In the genomic region with DNA sequence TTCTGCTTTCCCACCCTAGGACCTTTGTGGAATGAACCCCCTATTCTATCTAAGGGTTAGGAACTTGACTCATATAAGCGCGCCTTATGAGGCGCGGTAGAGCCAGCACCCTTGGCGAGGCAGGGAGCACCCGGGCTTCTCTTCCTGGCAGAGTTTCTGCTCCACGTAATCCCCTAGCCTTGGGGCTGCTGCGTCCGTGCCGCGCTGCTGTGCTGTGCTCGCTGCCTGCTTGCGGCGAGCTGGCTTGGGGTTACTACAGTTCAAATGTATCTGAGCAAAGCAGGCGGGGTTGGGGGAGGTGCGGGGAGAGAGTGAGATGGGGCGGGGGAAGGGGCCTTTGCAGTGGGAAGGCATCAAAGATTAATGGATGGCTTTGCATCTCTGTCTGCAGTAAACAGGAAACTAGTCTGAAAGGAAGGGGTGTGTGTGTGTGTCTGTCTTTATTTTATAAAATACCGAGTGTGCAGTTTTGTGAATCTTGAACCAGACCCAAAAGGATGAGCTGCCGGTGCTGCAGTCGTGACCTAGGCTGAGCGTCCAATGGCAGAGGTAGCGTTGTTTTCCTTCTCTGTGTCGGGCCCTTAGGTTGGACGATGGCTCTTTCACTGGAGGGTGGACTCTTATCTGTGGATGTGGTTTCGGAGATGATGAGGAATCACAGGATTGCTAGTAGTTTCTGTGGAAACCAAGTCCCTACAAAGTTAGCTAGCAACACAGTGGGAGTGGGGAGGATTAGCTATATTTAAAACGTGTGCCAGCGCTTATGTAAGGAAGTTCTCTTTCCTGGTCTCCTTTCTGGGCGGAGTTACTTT, we compare ENCODE assay signal across 8 mouse cellular contexts. TPM values are rescaled to one million over a fixed set of nuclear protein-coding genes. Genes with fewer than 3 reads are reported as not detected.
DNase-seq lines count a peak whose midpoint lies in the region; ATAC-seq and TF ChIP-seq lines count a peak whose summit lies in the region.

No protein-coding gene starts in this region.

- under 1% methylated on average over 28 of the region's 28 CpGs for WGBS in forebrain, embryonic 13.5 days
- WGBS in liver, postnatal 0 days (ENCODE audit: insufficient replicate concordance): under 1% methylated on average over 28 of the region's 28 CpGs
- WGBS in neural tube, embryonic 14.5 days: under 1% methylated on average over 28 of the region's 28 CpGs

- dilution Hi-C loops in CH12.LX (cut with MboI; ENCODE audit: extremely low pct_ligation_motif_present, extremely low pct_unique_long_range_greater_than_20kb, low sequenced_read_pairs): no loop called here

- no peak; the same call in none of the 2 replicates for TF ChIP-seq RAD21 in CH12.LX (IDR thresholded peaks at IDR 0.05; ENCODE audit: low read depth, low read length)

- intact Hi-C loops in heart, postnatal 10 days (cut with DNase I): no loop called here

- H3K27me3 ChIP-seq in CH12.LX (replicated peaks): no peaks in the 10 kb centered on the region
- no peaks in the 10 kb centered on the region for H3K27me3 ChIP-seq in forebrain, embryonic 13.5 days
- H3K27me3 ChIP-seq in liver, postnatal 0 days (ENCODE audit: insufficient read depth, low read length): no peaks in the 10 kb centered on the region
- no peaks in the 10 kb centered on the region for H3K27me3 ChIP-seq in neural tube, embryonic 14.5 days (ENCODE audit: control insufficient read depth, insufficient read depth, low read length)
- H3K27me3 ChIP-seq in testis, adult 2 months (ENCODE audit: control insufficient read depth, insufficient read depth, low read length): no peaks in the 10 kb centered on the region

- in situ Hi-C loops in CH12.LX (cut with MboI; ENCODE audit: low pct_ligation_motif_present, low pct_unique_long_range_greater_than_20kb, low sequenced_read_pairs): no loop called here

- H3K4me2 ChIP-seq in CH12.LX (ENCODE audit: insufficient read depth, low read depth, poor library complexity, severe bottlenecking): peak overlapping the region; percentile 45
- H3K4me2 ChIP-seq in forebrain, embryonic 13.5 days: peak overlapping the region; percentile 92
- peak overlapping the region; percentile 95 for H3K4me2 ChIP-seq in liver, postnatal 0 days (ENCODE audit: low read depth, low read length)
- peak overlapping the region; percentile 71 for H3K4me2 ChIP-seq in neural tube, embryonic 14.5 days (ENCODE audit: low read depth, low read length)

- peak; percentile 64 for TF ChIP-seq POLR2A in CH12.LX (IDR thresholded peaks at IDR 0.05; ENCODE audit: low read depth, low read length)
- peak; percentile 33; the same call in 1 of the 2 replicates for TF ChIP-seq POLR2A in testis, adult 2 months (IDR thresholded peaks at IDR 0.05; ENCODE audit: control insufficient read depth, low read depth, low read length)

- H3K9ac ChIP-seq in CH12.LX (ENCODE audit: insufficient read depth, low read depth): peak overlapping the region; percentile 98
- H3K9ac ChIP-seq in forebrain, embryonic 13.5 days: peak overlapping the region; percentile 96
- peak overlapping the region; percentile 96 for H3K9ac ChIP-seq in liver, postnatal 0 days (replicated peaks)
- H3K9ac ChIP-seq in neural tube, embryonic 14.5 days (replicated peaks; ENCODE audit: low read depth, low read length): peak overlapping the region; percentile 92

- ATAC-seq in cerebellum, adult (ENCODE audit: insufficient number of reproducible peaks, low FRiP score, low TSS enrichment): peak; percentile 70
- peak; percentile 80 for ATAC-seq in forebrain, embryonic 13.5 days
- ATAC-seq in liver, postnatal 0 days: peak; percentile 85
- peak; percentile 83 for ATAC-seq in neural tube, embryonic 14.5 days (ENCODE audit: low read depth)

- DNase-seq in CH12.LX (ENCODE audit: extremely low read depth): peak; percentile 90
- DNase-seq in heart, postnatal 10 days: peak; percentile 74 to 78
- peak; percentile 74 for DNase-seq in layer of hippocampus, adult 11-12 months (ENCODE audit: low spot score)
- peak; percentile 87 for DNase-seq in liver, postnatal 0 days

- H3K27ac ChIP-seq in CH12.LX (ENCODE audit: insufficient read depth, low read depth): peak overlapping the region; percentile 47
- H3K27ac ChIP-seq in forebrain, embryonic 13.5 days: peak overlapping the region; percentile 90
- peak overlapping the region; percentile 99 for H3K27ac ChIP-seq in liver, postnatal 0 days (ENCODE audit: low read depth)
- H3K27ac ChIP-seq in neural tube, embryonic 14.5 days (ENCODE audit: low read depth, low read length): peak overlapping the region; percentile 92
- peak overlapping the region; percentile 72 for H3K27ac ChIP-seq in testis, adult 2 months (ENCODE audit: control insufficient read depth, insufficient read depth, low read depth, low read length)

- peaks cover 3% of the 10 kb centered on the region for H3K9me3 ChIP-seq in CH12.LX (replicated peaks; ENCODE audit: low read length)
- no peaks in the 10 kb centered on the region for H3K9me3 ChIP-seq in forebrain, embryonic 13.5 days (replicated peaks)
- H3K9me3 ChIP-seq in liver, postnatal 0 days (ENCODE audit: low read length): no peaks in the 10 kb centered on the region
- H3K9me3 ChIP-seq in neural tube, embryonic 14.5 days (ENCODE audit: control insufficient read depth, low read length): no peaks in the 10 kb centered on the region

- H3K79me2 ChIP-seq in CH12.LX (replicated peaks; ENCODE audit: control insufficient read depth, extremely low read depth, insufficient read depth, poor library complexity, severe bottlenecking): peaks cover 52% of the 10 kb centered on the region

- TF ChIP-seq CTCF in CH12.LX (conservative IDR thresholded peaks at IDR 0.05 in 1 of 2, IDR thresholded peaks at IDR 0.05 in 1 of 2; ENCODE audit: low read depth in 2 of 2, low read length in 2 of 2): no peak
- no peak for TF ChIP-seq CTCF in liver, postnatal 0 days (IDR thresholded peaks at IDR 0.05; ENCODE audit: low read depth)
- TF ChIP-seq CTCF in testis, adult 2 months (IDR thresholded peaks at IDR 0.05; ENCODE audit: control insufficient read depth, insufficient read depth, insufficient replicate concordance, low read depth, low read length): no peak

- peak overlapping the region; percentile 89 to 98 (median 92) for H3K4me3 ChIP-seq in CH12.LX (replicated peaks in 1 of 3; ENCODE audit: low read depth in 2 of 3, low read length in 2 of 3, poor library complexity in 1 of 3)
- peak overlapping the region; percentile 95 for H3K4me3 ChIP-seq in forebrain, embryonic 13.5 days
- H3K4me3 ChIP-seq in liver, postnatal 0 days (ENCODE audit: low read depth, low read length): peak overlapping the region; percentile 99
- peak overlapping the region; percentile 90 for H3K4me3 ChIP-seq in neural tube, embryonic 14.5 days (ENCODE audit: low read depth, low read length)
- H3K4me3 ChIP-seq in testis, adult 2 months (ENCODE audit: control insufficient read depth, low read depth, low read length): peak overlapping the region; percentile 85

- H3K36me3 ChIP-seq in CH12.LX (replicated peaks in 1 of 2; ENCODE audit: control insufficient read depth in 1 of 2, insufficient read depth in 1 of 2, low read length in 1 of 2): peaks cover 5 to 28% of the 10 kb centered on the region in 2 experiments
- peaks cover 5% of the 10 kb centered on the region for H3K36me3 ChIP-seq in forebrain, embryonic 13.5 days (ENCODE audit: poor library complexity, severe bottlenecking)
- peaks cover 19% of the 10 kb centered on the region for H3K36me3 ChIP-seq in liver, postnatal 0 days (replicated peaks; ENCODE audit: insufficient read depth, low read length)
- peaks cover 3% of the 10 kb centered on the region; the same call in 1 of the 2 replicates for H3K36me3 ChIP-seq in neural tube, embryonic 14.5 days (ENCODE audit: control insufficient read depth, insufficient read depth, low read length)
- H3K36me3 ChIP-seq in testis, adult 2 months (ENCODE audit: control insufficient read depth, insufficient read depth, low read length): no peaks in the 10 kb centered on the region

- peaks cover 6 to 44% of the 10 kb centered on the region in 2 experiments for H3K4me1 ChIP-seq in CH12.LX (ENCODE audit: control insufficient read depth in 1 of 2, insufficient read depth in 2 of 2)
- H3K4me1 ChIP-seq in forebrain, embryonic 13.5 days: peaks cover 26% of the 10 kb centered on the region
- peaks cover 31% of the 10 kb centered on the region for H3K4me1 ChIP-seq in liver, postnatal 0 days (ENCODE audit: insufficient read depth)
- peaks cover 15% of the 10 kb centered on the region for H3K4me1 ChIP-seq in neural tube, embryonic 14.5 days (ENCODE audit: control insufficient read depth, insufficient read depth, low read length)
- H3K4me1 ChIP-seq in testis, adult 2 months (ENCODE audit: control insufficient read depth, insufficient read depth, low read length): peaks cover 5% of the 10 kb centered on the region

- TF ChIP-seq EP300 in CH12.LX (IDR thresholded peaks at IDR 0.05; ENCODE audit: low read length): no peak
- TF ChIP-seq EP300 in liver, postnatal 0 days (IDR thresholded peaks at IDR 0.05; ENCODE audit: low read depth): peak; percentile 40; the same call in 1 of the 2 replicates

TF ChIP-seq in CH12.LX, 34 proteins besides CTCF, POLR2A, EP300 and RAD21 (continues in another document):
- TF ChIP-seq ELF1 (IDR thresholded peaks at IDR 0.05; ENCODE audit: low read depth, low read length) (peak; percentile 24), MAZ (IDR thresholded peaks at IDR 0.05; ENCODE audit: low read depth, low read length) (peak; percentile 88), NRF1 (IDR thresholded peaks at IDR 0.05; ENCODE audit: low read depth, low read length) (0 out of 2 replicates have a peak, but pooled peaks have one; percentile 47), TBP (conservative IDR thresholded peaks at IDR 0.05; ENCODE audit: low read depth, low read length) (peak; percentile 55; the same call in 1 of the 2 replicates)

RNA-seq across cellular contexts. Expression of a gene that starts 1.4 kb away (rescaled TPM):
- total RNA-seq in CH12.LX (2012; rRNA removed): 38.4 and 44.5 TPM in 2 replicates
- 52.8 and 60.5 TPM in 2 replicates for total RNA-seq in CH12.LX (2014; rRNA removed)
- polyA plus RNA-seq in CH12.LX (2012; ENCODE audit: insufficient read length, low read depth): 44.3 and 46.3 TPM in 2 replicates
- 78.0 and 84.3 TPM in 2 replicates for polyA plus RNA-seq in forebrain, embryonic 13.5 days (2015; fragmentation: Nextera tagmentation; extraction: Ambion mirVana)
- 10 to 100 TPM; 25.2 to 26.1 TPM for total RNA-seq in heart, postnatal 10 days (2021)
- 31.9 and 32.7 TPM in 2 replicates for polyA plus RNA-seq in liver, postnatal 0 days (2015; fragmentation: Nextera tagmentation; extraction: Ambion mirVana)
- 114 and 141 TPM in 2 replicates for polyA plus RNA-seq in neural tube, embryonic 14.5 days (2014; fragmentation: Nextera tagmentation; extraction: Ambion mirVana)
- polyA plus RNA-seq in testis, adult 2 months (2012; rRNA removed): 12.6 and 14.9 TPM in 2 replicates

RNA-seq across cellular contexts. Expression of a gene that starts 49.9 kb away (rescaled TPM):
- total RNA-seq in CH12.LX (2012; rRNA removed) (18.9 and 20.2 TPM in 2 replicates), CH12.LX (2014; rRNA removed) (34.1 and 45.6 TPM in 2 replicates)
- 24.9 and 26.7 TPM in 2 replicates for polyA plus RNA-seq in CH12.LX (2012; ENCODE audit: insufficient read length, low read depth)
- 54.1 and 58.8 TPM in 2 replicates for polyA plus RNA-seq in forebrain, embryonic 13.5 days (2015; fragmentation: Nextera tagmentation; extraction: Ambion mirVana)
- total RNA-seq in heart, postnatal 10 days (2021): 10 to 100 TPM; 36.6 to 40.9 TPM
- polyA plus RNA-seq in liver, postnatal 0 days (2015; fragmentation: Nextera tagmentation; extraction: Ambion mirVana): 40.8 and 40.9 TPM in 2 replicates
- 66.2 and 73.9 TPM in 2 replicates for polyA plus RNA-seq in neural tube, embryonic 14.5 days (2014; fragmentation: Nextera tagmentation; extraction: Ambion mirVana)
- 8.4 and 14.7 TPM in 2 replicates for polyA plus RNA-seq in testis, adult 2 months (2012; rRNA removed)

Comparison
In these comparisons a context has a peak if more than half of its experiments do, and no peak if none do; other contexts are left out.
1. Peak in every context shown above with its lines: DNase-seq, ATAC-seq, H3K4me3 ChIP-seq and H3K27ac ChIP-seq.
2. H3K27ac ChIP-seq: peak in every context shown above with its lines; median percentile 99 in liver, postnatal 0 days; 92 in neural tube, embryonic 14.5 days; 90 in forebrain, embryonic 13.5 days; 72 in testis, adult 2 months; 47 in CH12.LX.
3. H3K4me2 ChIP-seq: peak in every context shown above with its lines; median percentile 95 in liver, postnatal 0 days; 92 in forebrain, embryonic 13.5 days; 71 in neural tube, embryonic 14.5 days; 45 in CH12.LX.